Mouse (Mus musculus): Measurements from ENCODE around the gene Cant1. TPM values are rescaled to one million over a fixed set of nuclear protein-coding genes. Genes with fewer than 3 reads are reported as not detected.

Cant1 gene
- polyA plus RNA-seq, 1 experiment = 1.5 TPM

DNA sequence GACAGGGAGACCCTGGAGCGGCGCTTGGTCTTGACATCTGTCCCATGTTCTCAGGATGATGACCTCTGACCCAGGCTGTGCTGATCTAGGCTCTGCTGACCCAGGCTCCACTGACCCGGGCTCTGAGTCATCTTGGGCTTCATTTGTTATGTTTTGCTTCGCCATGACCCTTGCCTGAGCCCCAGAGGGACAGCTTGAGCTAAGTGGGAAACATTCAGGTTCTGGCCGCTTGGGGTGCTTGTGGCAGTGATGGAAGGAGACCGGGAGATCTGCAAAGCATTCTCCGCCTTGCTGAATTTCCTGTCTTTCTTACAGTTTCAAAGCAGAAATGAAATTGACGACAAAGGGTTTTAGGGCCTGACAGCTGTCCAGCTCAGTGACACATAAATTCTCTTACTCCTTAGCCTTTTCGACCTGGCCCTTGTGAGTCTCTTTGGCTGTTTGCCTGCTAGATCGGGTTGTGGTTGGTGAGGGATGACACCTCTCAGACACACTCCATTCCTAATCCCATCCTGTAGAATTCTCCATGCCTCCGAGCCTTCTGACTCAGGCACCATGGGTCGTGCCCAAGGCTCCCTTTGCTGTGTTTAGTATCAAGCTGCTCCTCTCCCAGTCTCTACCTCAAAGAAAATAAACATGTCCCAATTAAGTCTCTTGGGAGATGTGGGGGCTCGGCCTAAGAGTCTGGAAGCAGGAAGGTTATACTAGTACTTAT is 5.9 kb upstream of the Cant1 start:
- H3K4me3 ChIP-seq (replicated peaks) = no peak overlapping the region
- peaks cover 8% of the 10 kb centered on the region for H3K4me1 ChIP-seq (ENCODE audit: control insufficient read depth)
- no peaks in the 10 kb centered on the region for H3K9me3 ChIP-seq (ENCODE audit: control insufficient read depth, low read length)
- no peaks in the 10 kb centered on the region for H3K36me3 ChIP-seq (ENCODE audit: control insufficient read depth)
- H3K27me3 ChIP-seq (ENCODE audit: control insufficient read depth) = peaks cover 41% of the 10 kb centered on the region
- TF ChIP-seq GATA1 (IDR thresholded peaks at IDR 0.05; ENCODE audit: low read length) (no peak), TAL1 (IDR thresholded peaks at IDR 0.05; ENCODE audit: low read length) (no peak)

DNA sequence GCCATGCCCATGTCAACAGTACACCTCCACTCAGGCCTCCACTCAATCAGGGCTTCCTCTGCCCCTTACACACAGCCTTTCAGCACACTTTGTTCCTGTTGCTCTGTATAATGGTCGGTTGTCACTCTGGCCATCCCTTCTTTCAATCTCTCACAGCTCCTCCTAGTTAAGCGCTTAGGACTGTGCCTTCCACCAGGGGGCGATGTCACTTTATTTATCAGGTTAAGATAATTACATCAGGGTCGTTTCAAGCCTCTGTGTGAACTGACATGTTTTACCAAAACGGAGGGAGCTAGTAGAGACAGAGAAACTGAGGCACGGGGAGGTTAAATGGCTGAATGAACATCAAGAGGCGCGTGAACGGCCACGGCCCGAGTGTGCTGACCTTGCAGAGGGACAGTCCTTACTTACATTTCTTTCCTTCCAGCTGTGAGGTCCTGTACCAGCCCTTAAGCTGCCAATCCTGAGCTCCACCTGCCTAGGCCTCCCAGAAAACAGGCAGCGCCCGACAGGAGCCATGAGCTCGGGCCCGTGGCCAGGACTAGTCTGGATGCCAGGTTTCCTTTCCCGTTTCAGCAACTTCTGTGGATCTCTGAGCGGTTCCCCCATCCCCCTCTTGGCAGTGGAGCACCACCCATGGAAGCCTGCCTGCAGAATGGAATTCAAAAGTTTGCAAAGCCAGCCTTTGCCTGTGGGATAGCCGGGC is 4.5 kb upstream of the Cant1 start:
- peaks cover 18% of the 10 kb centered on the region for H3K4me1 ChIP-seq (ENCODE audit: control insufficient read depth)
- no peaks in the 10 kb centered on the region for H3K36me3 ChIP-seq (ENCODE audit: control insufficient read depth)
- no peaks in the 10 kb centered on the region for H3K9me3 ChIP-seq (ENCODE audit: control insufficient read depth, low read length)
- no peak for TF ChIP-seq TAL1 (IDR thresholded peaks at IDR 0.05; ENCODE audit: low read length)
- no peak for TF ChIP-seq GATA1 (IDR thresholded peaks at IDR 0.05; ENCODE audit: low read length)
- no peak overlapping the region for H3K4me3 ChIP-seq (replicated peaks)
- H3K27me3 ChIP-seq (ENCODE audit: control insufficient read depth) = peaks cover 36% of the 10 kb centered on the region

GRCm38 (mm10) chr11:118420261-118420660 is 1.4 kb upstream of the Cant1 start:
- Histone ChIP-seq H3K27me3 (ENCODE audit: control insufficient read depth) (peaks cover 20% of the 10 kb centered on the region), H3K9me3 (ENCODE audit: control insufficient read depth, low read length) (no peaks in the 10 kb centered on the region), H3K4me1 (ENCODE audit: control insufficient read depth) (peaks cover 40% of the 10 kb centered on the region), H3K4me3 (replicated peaks) (no peak overlapping the region), H3K36me3 (ENCODE audit: control insufficient read depth) (peaks cover 18% of the 10 kb centered on the region)
- TF ChIP-seq TAL1 (IDR thresholded peaks at IDR 0.05; ENCODE audit: low read length) (no peak), GATA1 (IDR thresholded peaks at IDR 0.05; ENCODE audit: low read length) (no peak)

- TF ChIP-seq TAL1 (IDR thresholded peaks at IDR 0.05; ENCODE audit: low read length) (no peak), GATA1 (IDR thresholded peaks at IDR 0.05; ENCODE audit: low read length) (no peak)
- H3K27me3 ChIP-seq (ENCODE audit: control insufficient read depth) = peaks cover 8% of the 10 kb centered on the region; the same call in 1 of the 2 replicates
- peak overlapping the region; percentile 91 for H3K4me3 ChIP-seq (replicated peaks)
- H3K36me3 ChIP-seq (ENCODE audit: control insufficient read depth) = peaks cover 35% of the 10 kb centered on the region
- H3K9me3 ChIP-seq (ENCODE audit: control insufficient read depth, low read length) = no peaks in the 10 kb centered on the region
- peaks cover 40% of the 10 kb centered on the region for H3K4me1 ChIP-seq (ENCODE audit: control insufficient read depth)
These were observed 448 bp downstream of the Cant1 start for GRCm38 (mm10) chr11:118418442-118418833.

- Histone ChIP-seq H3K36me3 (ENCODE audit: control insufficient read depth) (peaks cover 36% of the 10 kb centered on the region), H3K4me3 (replicated peaks) (peak overlapping the region; percentile 91), H3K4me1 (ENCODE audit: control insufficient read depth) (peaks cover 36% of the 10 kb centered on the region), H3K9me3 (ENCODE audit: control insufficient read depth, low read length) (no peaks in the 10 kb centered on the region), H3K27me3 (ENCODE audit: control insufficient read depth) (peaks cover 2% of the 10 kb centered on the region; the same call in 1 of the 2 replicates)
- TF ChIP-seq TAL1 (IDR thresholded peaks at IDR 0.05; ENCODE audit: low read length) = no peak
- no peak for TF ChIP-seq GATA1 (IDR thresholded peaks at IDR 0.05; ENCODE audit: low read length)
These were observed 1.4 kb downstream of the Cant1 start for GRCm38 (mm10) chr11:118417496-118417895.

DNA sequence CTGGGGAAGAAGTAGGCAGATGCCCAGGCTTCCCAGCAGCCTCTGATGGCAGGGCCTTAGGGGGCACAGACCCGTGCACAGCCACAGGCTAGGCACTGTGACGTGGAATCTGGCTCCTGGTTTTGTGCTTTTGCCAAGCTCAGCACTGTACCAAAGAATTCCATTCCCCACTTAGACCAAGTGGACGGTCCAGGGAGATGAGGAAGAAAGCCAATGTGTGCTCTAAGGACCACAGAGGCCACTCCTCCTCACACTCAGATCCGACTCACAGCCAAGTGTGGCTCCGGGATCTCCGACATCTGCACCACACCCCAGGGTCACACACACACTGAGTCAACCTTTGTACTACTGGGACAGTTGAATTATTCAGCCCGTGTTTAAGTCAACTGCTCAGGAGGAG is 2.8 kb downstream of the Cant1 start:
- H3K4me1 ChIP-seq (ENCODE audit: control insufficient read depth) = peaks cover 36% of the 10 kb centered on the region
- no peaks in the 10 kb centered on the region for H3K27me3 ChIP-seq (ENCODE audit: control insufficient read depth)
- no peak for TF ChIP-seq TAL1 (IDR thresholded peaks at IDR 0.05; ENCODE audit: low read length)
- no peak for TF ChIP-seq GATA1 (IDR thresholded peaks at IDR 0.05; ENCODE audit: low read length)
- no peak overlapping the region for H3K4me3 ChIP-seq (replicated peaks)
- no peaks in the 10 kb centered on the region for H3K9me3 ChIP-seq (ENCODE audit: control insufficient read depth, low read length)
- peaks cover 50% of the 10 kb centered on the region for H3K36me3 ChIP-seq (ENCODE audit: control insufficient read depth)

GRCm38 (mm10) chr11:118415630-118416029 is 3.3 kb downstream of the Cant1 start:
- Histone ChIP-seq H3K4me1 (ENCODE audit: control insufficient read depth) (peaks cover 36% of the 10 kb centered on the region), H3K9me3 (ENCODE audit: control insufficient read depth, low read length) (no peaks in the 10 kb centered on the region), H3K4me3 (replicated peaks) (no peak overlapping the region), H3K36me3 (ENCODE audit: control insufficient read depth) (peaks cover 55% of the 10 kb centered on the region), H3K27me3 (ENCODE audit: control insufficient read depth) (no peaks in the 10 kb centered on the region)
- TF ChIP-seq TAL1 (IDR thresholded peaks at IDR 0.05; ENCODE audit: low read length) = no peak
- TF ChIP-seq GATA1 (IDR thresholded peaks at IDR 0.05; ENCODE audit: low read length) = no peak

DNA sequence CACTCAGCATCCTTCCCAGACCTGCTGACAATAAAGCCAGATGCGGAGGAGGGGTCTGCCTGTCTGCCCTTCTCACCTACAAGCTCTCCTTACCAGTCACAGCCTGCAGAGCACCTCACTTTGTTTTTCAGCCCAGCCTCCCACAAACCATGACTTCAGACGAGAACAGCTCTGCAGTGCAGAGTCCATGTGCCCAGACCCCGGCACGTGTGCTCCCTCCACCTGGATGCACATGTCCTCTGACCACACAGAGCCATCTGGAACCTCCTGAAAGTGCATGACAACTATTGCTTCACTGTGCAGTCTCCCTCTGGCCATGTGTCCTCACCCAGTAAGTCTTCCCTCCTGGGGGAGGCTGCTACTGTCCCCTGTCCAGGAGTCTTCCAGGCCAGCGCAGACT is 4.6 kb downstream of the Cant1 start:
- no peaks in the 10 kb centered on the region for H3K27me3 ChIP-seq (ENCODE audit: control insufficient read depth)
- H3K36me3 ChIP-seq (ENCODE audit: control insufficient read depth) = peaks cover 68% of the 10 kb centered on the region
- H3K9me3 ChIP-seq (ENCODE audit: control insufficient read depth, low read length) = no peaks in the 10 kb centered on the region
- no peak for TF ChIP-seq TAL1 (IDR thresholded peaks at IDR 0.05; ENCODE audit: low read length)
- TF ChIP-seq GATA1 (IDR thresholded peaks at IDR 0.05; ENCODE audit: low read length) = no peak
- H3K4me3 ChIP-seq (replicated peaks) = no peak overlapping the region
- H3K4me1 ChIP-seq (ENCODE audit: control insufficient read depth) = peaks cover 27% of the 10 kb centered on the region

DNA sequence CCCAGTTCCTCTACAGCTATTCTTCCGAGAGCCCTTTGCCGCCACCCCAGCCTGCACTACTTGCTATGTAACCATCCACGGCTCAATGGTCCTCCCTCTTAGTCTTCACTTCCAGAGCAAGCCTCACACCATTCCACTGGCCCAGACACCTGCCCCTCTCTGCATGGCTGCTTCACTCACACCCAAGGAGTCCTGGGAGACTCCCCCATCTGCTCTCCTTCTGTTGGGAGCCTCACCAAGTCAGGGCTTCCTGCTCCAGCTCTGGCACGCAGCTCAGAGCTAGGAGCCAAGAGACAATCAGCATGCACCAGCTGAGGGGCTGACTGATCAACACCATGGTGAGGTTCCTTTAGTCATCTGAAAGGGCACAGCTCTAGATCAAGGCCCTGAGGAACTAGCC is 5.8 kb downstream of the Cant1 start:
- H3K4me1 ChIP-seq (ENCODE audit: control insufficient read depth) = peaks cover 18% of the 10 kb centered on the region
- H3K36me3 ChIP-seq (ENCODE audit: control insufficient read depth) = peaks cover 80% of the 10 kb centered on the region
- no peak overlapping the region for H3K4me3 ChIP-seq (replicated peaks)
- H3K9me3 ChIP-seq (ENCODE audit: control insufficient read depth, low read length) = no peaks in the 10 kb centered on the region
- TF ChIP-seq GATA1 (IDR thresholded peaks at IDR 0.05; ENCODE audit: low read length) (no peak), TAL1 (IDR thresholded peaks at IDR 0.05; ENCODE audit: low read length) (no peak)
- no peaks in the 10 kb centered on the region for H3K27me3 ChIP-seq (ENCODE audit: control insufficient read depth)
